9 mouse cellular contexts compared by ENCODE assay signal in the genomic region with DNA sequence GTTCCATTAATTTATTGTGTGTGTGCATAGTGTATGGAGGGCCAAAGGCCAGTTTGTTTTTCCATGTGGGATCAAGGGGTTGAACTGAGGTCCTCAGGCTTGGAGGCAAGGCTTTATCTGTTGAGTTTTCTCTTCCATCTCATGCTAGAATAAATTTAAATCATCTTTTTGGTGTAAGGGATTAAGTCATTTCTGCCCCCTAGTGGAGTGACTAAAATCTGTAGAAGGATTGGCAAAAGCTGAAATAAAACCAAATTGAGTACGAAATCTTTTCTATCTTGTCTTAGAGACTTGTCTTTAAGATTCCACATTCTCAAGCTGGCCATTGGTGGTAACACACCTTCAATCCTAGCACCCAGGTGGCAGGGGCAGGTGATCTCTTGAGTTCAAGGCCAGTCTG. TPM values are rescaled to one million over a fixed set of nuclear protein-coding genes. Genes with fewer than 3 reads are reported as not detected.
DNase-seq lines count a peak whose midpoint lies in the region; TF ChIP-seq lines count a peak whose summit lies in the region.
"Had no signal": no experiment of that assay in that cellular context is flagged by ENCODE, and none has a peak within 500 bp of the region (broad histone marks: within the 10 kb centered on the region; RNA-seq: fewer than 3 reads in every experiment).

No protein-coding gene starts in this region.

- H3K4me3 ChIP-seq in kidney, adult 2 months (ENCODE audit: insufficient read depth, low read depth, low read length): no peak overlapping the region

- peak; percentile 45 for DNase-seq in kidney, adult 2 months
- DNase-seq in kidney, postnatal 25 days: no peak
- DNase-seq in thymus, postnatal 14 days: peak; percentile 13
- no peak for DNase-seq in thymus, postnatal 4 days
- DNase-seq in adipocyte (ENCODE audit: low spot score): peak; percentile 59
- DNase-seq in urinary bladder, postnatal 36 days (ENCODE audit: low spot score in 2 of 2): no peak
- no peak for DNase-seq in testis, postnatal 14 days (ENCODE audit: low spot score)
- DNase-seq: cerebellum, adult 8-10 months; right cerebral cortex, postnatal 4 days had no signal

- 50% methylated on average over 1 of the region's 1 CpGs for whole genome bisulfite sequencing in kidney, adult 2 months

- peaks cover 29% of the 10 kb centered on the region for H3K4me1 ChIP-seq in kidney, adult 2 months (ENCODE audit: control insufficient read depth, insufficient read depth, low read length)

- TF ChIP-seq POLR2A in kidney, adult 2 months (IDR thresholded peaks at IDR 0.05; ENCODE audit: low read depth, low read length): no peak

- peaks cover 6% of the 10 kb centered on the region for H3K36me3 ChIP-seq in kidney, adult 2 months (ENCODE audit: control insufficient read depth, insufficient read depth, low read length)

- TF ChIP-seq CTCF in kidney, adult 2 months (conservative IDR thresholded peaks at IDR 0.05; ENCODE audit: insufficient read depth, insufficient read length, low read depth, low read length): 0 out of 2 replicates have a peak, but pooled peaks have one; percentile 20

- H3K27ac ChIP-seq in kidney, adult 2 months (ENCODE audit: insufficient read depth, low read depth, low read length): no peak overlapping the region

- no peaks in the 10 kb centered on the region for H3K27me3 ChIP-seq in kidney, adult 2 months (replicated peaks; ENCODE audit: control insufficient read depth, insufficient read depth, low read length)

RNA-seq across cellular contexts. Expression of gene Oaz2, which starts 15.2 kb away (rescaled TPM):
- 139 and 147 TPM in 2 replicates for polyA plus RNA-seq in kidney, adult 2 months (2012; rRNA removed)

RNA-seq across cellular contexts. Expression of gene Rbpms2, which starts 53.5 kb away (rescaled TPM):
- polyA plus RNA-seq in kidney, adult 2 months (2012; rRNA removed): 257 and 303 TPM in 2 replicates

Comparison
In these comparisons a context has a peak if more than half of its experiments do, and no peak if none do; other contexts are left out.
1. DNase-seq: peak in kidney, adult 2 months (single experiment), thymus, postnatal 14 days (single experiment) and adipocyte (single experiment); none in kidney, postnatal 25 days (0 of 2), thymus, postnatal 4 days (single experiment), urinary bladder, postnatal 36 days (0 of 2) and testis, postnatal 14 days (single experiment).